Mouse (Mus musculus): ENCODE data around the gene Nol10.
"Not testable (repeated sequence)": the region's sequence is repeated elsewhere in the genome, so short reads cannot be mapped to it uniquely, and the experiment has no call there.

GRCm38 (mm10) chr12:17459223-17459622, 111.0 kb downstream of the Nol10 start:
- TF ChIP-seq CTCF, EP300 (IDR thresholded peaks at IDR 0.05; ENCODE audit: low read depth): not testable (repeated sequence)

All from heart, postnatal 0 days (tissue).